Mouse (Mus musculus): ENCODE results near the gene Strc.

GRCm38 (mm10) chr2:121353156-121353555, 33.8 kb downstream of the Strc start:
- TF ChIP-seq CTCF (conservative IDR thresholded peaks at IDR 0.05; ENCODE audit: low read length) (no peak), NANOG (IDR thresholded peaks at IDR 0.05; ENCODE audit: borderline replicate concordance, low read length) (no peak)
